Mouse (Mus musculus): ENCODE results near the gene Cytl1. TPM values are rescaled to one million over a fixed set of nuclear protein-coding genes. Genes with fewer than 3 reads are reported as not detected.

The Cytl1 gene
- not detected for total RNA-seq (2023)

DNA sequence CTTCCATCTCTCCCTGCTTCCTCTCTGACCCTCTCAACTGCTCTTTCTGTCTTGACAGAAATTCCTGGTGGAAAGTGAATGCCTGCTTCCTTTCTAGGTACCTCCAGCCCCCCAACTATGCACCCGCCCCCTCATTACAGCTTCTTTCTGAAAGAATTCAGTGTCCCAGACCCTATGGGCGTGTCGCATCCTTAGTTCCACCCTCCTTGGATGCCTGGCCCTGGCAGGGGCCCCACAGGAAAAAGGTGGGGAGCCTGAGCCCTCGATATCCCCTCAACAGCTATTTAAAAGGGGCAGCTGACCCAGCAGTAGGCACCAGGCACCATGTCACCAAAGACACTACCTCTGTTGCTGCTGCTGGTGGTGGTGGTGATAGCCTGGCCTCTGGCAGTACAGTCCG lies at the start of gene Cytl1:
TSS of gene Cytl1 (plus strand) at position 296 of the 400 bp plus-strand sequence.

GRCm38 (mm10) chr5:37716505-37717372 lies 18.6 kb upstream of the Cytl1 start, which contains the start of gene Stk32b:
TSS of gene Stk32b (minus strand) at chr5:37717171.

Other genes with a start within 250 kb of the Cytl1 start
- not detected for gene Stk32b, start 18.3 kb upstream of the Cytl1 start, total RNA-seq (2023)
- not detected for gene Msx1, start 89.1 kb downstream of the Cytl1 start, total RNA-seq (2023)

Measured in monocyte, adult 59 days (primary cell).